Mouse (Mus musculus): ENCODE measurements at regions not wholly inside any gene's neighbourhood (a gene's known extent, or its start where the extent isn't known, plus 50 kb on each side); places are given as distances from the start of the nearest gene placed in this dataset.

DNA sequence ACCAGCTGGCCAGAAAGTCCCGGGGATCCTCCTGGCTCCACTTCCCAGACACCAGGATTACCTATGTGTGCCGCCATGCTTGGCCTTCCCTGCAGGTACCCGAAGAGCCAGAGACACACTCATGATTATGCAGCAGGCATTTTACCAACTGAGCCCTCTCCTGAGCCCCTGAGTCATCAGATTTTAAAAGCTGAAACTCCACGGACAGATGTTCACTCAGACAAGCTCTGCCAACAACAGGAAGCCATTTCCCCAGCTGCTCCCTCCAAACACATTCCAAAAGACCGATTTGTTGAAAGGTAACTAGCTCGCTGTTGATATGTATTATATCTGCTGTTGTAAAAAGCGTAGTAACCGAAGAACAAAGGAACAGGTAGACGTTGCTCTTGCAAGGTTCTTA is 75.4 kb upstream of the Rpl38 start:
- TF ChIP-seq MAFK (IDR thresholded peaks at IDR 0.05; ENCODE audit: insufficient replicate concordance, low read length) (no peak), GABPA (IDR thresholded peaks at IDR 0.05; ENCODE audit: insufficient replicate concordance, low read depth, low read length) (no peak)
- H3K4me1 ChIP-seq (ENCODE audit: control insufficient read depth in 1 of 2, insufficient read depth in 2 of 2) = no peaks in the 10 kb centered on the region
- H3K79me2 ChIP-seq (replicated peaks; ENCODE audit: control insufficient read depth, extremely low read depth, insufficient read depth, poor library complexity, severe bottlenecking) = no peaks in the 10 kb centered on the region
- H3K36me3 ChIP-seq (replicated peaks in 1 of 2; ENCODE audit: control insufficient read depth in 1 of 2, insufficient read depth in 1 of 2, low read length in 1 of 2) = no peaks in the 10 kb centered on the region
- H3K9me3 ChIP-seq (replicated peaks; ENCODE audit: low read length) = no peaks in the 10 kb centered on the region
- dilution Hi-C loops (cut with MboI; ENCODE audit: extremely low pct_ligation_motif_present, extremely low pct_unique_long_range_greater_than_20kb, low sequenced_read_pairs) (no loop called here), in situ Hi-C loops (cut with MboI; ENCODE audit: low pct_ligation_motif_present, low pct_unique_long_range_greater_than_20kb, low sequenced_read_pairs) (no loop called here)
- H3K4me2 ChIP-seq (ENCODE audit: insufficient read depth, low read depth, poor library complexity, severe bottlenecking) = no peak overlapping the region
- no peak overlapping the region for H3K9ac ChIP-seq (ENCODE audit: insufficient read depth, low read depth)
- no peak for DNase-seq (ENCODE audit: extremely low read depth)
- peaks cover 85% of the 10 kb centered on the region for H3K27me3 ChIP-seq (replicated peaks)
- H3K27ac ChIP-seq (ENCODE audit: insufficient read depth, low read depth) = no peak overlapping the region
- H3K4me3 ChIP-seq (replicated peaks in 1 of 3; ENCODE audit: low read depth in 2 of 3, low read length in 2 of 3, poor library complexity in 1 of 3) = no peak overlapping the region

DNA sequence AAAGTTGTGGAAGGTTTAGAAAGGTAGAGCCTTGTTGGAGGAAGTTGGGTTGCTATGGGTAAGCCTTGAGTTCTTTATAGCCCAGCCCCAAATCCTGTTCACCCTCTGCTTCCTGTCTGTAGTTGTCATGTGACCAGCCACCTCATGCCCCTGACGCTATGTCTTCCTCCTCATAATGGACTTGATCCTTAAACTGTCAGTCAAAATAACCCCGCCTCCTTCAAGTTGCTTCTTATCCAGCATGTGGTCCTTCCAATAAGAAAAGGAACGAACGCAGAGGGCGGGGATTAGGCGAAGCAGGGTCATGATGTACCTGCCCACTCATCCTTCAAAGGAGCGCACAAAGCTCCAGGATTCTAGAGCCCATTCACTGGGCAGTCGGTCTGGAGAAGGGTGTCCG is 79.8 kb upstream of the Rpl38 start:
- dilution Hi-C loops (cut with MboI; ENCODE audit: extremely low pct_ligation_motif_present, extremely low pct_unique_long_range_greater_than_20kb, low sequenced_read_pairs) = no loop called here
- no peak overlapping the region for H3K4me3 ChIP-seq (replicated peaks in 1 of 3; ENCODE audit: low read depth in 2 of 3, low read length in 2 of 3, poor library complexity in 1 of 3)
- H3K36me3 ChIP-seq (replicated peaks in 1 of 2; ENCODE audit: control insufficient read depth in 1 of 2, insufficient read depth in 1 of 2, low read length in 1 of 2) = no peaks in the 10 kb centered on the region
- H3K79me2 ChIP-seq (replicated peaks; ENCODE audit: control insufficient read depth, extremely low read depth, insufficient read depth, poor library complexity, severe bottlenecking) = no peaks in the 10 kb centered on the region
- in situ Hi-C loops (cut with MboI; ENCODE audit: low pct_ligation_motif_present, low pct_unique_long_range_greater_than_20kb, low sequenced_read_pairs) = no loop called here
- H3K4me2 ChIP-seq (ENCODE audit: insufficient read depth, low read depth, poor library complexity, severe bottlenecking) = no peak overlapping the region
- H3K27me3 ChIP-seq (replicated peaks) = peaks cover 75% of the 10 kb centered on the region
- peaks cover 12% of the 10 kb centered on the region for H3K9me3 ChIP-seq (replicated peaks; ENCODE audit: low read length)
- H3K9ac ChIP-seq (ENCODE audit: insufficient read depth, low read depth) = no peak overlapping the region
- no peak for TF ChIP-seq JUN (IDR thresholded peaks at IDR 0.05; ENCODE audit: insufficient read depth, low read depth, low read length)
- TF ChIP-seq ETS1 (conservative IDR thresholded peaks at IDR 0.05; ENCODE audit: low read depth, low read length) = no peak
- TF ChIP-seq MAZ (IDR thresholded peaks at IDR 0.05; ENCODE audit: low read depth, low read length) = no peak
- no peak for TF ChIP-seq CHD2 (IDR thresholded peaks at IDR 0.05; ENCODE audit: low read length)
- no peak for TF ChIP-seq MEF2A (IDR thresholded peaks at IDR 0.05; ENCODE audit: borderline replicate concordance, low read depth, low read length)
- no peak for TF ChIP-seq PAX5 (IDR thresholded peaks at IDR 0.05; ENCODE audit: low read length)
- no peak for TF ChIP-seq KAT2A (IDR thresholded peaks at IDR 0.05; ENCODE audit: insufficient replicate concordance, low read length)
- TF ChIP-seq SIN3A (IDR thresholded peaks at IDR 0.05; ENCODE audit: low read length) = no peak
- TF ChIP-seq TCF12 (IDR thresholded peaks at IDR 0.05; ENCODE audit: low read depth, low read length) = no peak
- no peak for TF ChIP-seq MAX (IDR thresholded peaks at IDR 0.05; ENCODE audit: low read length)
- TF ChIP-seq CTCF (conservative IDR thresholded peaks at IDR 0.05 in 1 of 2, IDR thresholded peaks at IDR 0.05 in 1 of 2; ENCODE audit: low read depth in 2 of 2, low read length in 2 of 2) = no peak
- TF ChIP-seq USF1 (IDR thresholded peaks at IDR 0.05; ENCODE audit: low read depth, low read length) = no peak
- TF ChIP-seq GABPA (IDR thresholded peaks at IDR 0.05; ENCODE audit: insufficient replicate concordance, low read depth, low read length) = no peak
- no peak for TF ChIP-seq MXI1 (IDR thresholded peaks at IDR 0.05; ENCODE audit: low read depth, low read length)
- no peak for TF ChIP-seq EP300 (IDR thresholded peaks at IDR 0.05; ENCODE audit: low read length)
- TF ChIP-seq ZMIZ1 (IDR thresholded peaks at IDR 0.05; ENCODE audit: low read depth, low read length) = no peak
- no peak for TF ChIP-seq USF2 (conservative IDR thresholded peaks at IDR 0.05; ENCODE audit: low read depth, low read length)
- TF ChIP-seq JUND (conservative IDR thresholded peaks at IDR 0.05; ENCODE audit: low read depth, low read length) = no peak
- no peaks in the 10 kb centered on the region for H3K4me1 ChIP-seq (ENCODE audit: control insufficient read depth in 1 of 2, insufficient read depth in 2 of 2)
- H3K27ac ChIP-seq (ENCODE audit: insufficient read depth, low read depth) = no peak overlapping the region
- DNase-seq (ENCODE audit: extremely low read depth) = no peak

Data from CH12.LX (cell line).